Mouse (Mus musculus): ENCODE measurements around the gene Hpcal4.

The Hpcal4 gene

DNA sequence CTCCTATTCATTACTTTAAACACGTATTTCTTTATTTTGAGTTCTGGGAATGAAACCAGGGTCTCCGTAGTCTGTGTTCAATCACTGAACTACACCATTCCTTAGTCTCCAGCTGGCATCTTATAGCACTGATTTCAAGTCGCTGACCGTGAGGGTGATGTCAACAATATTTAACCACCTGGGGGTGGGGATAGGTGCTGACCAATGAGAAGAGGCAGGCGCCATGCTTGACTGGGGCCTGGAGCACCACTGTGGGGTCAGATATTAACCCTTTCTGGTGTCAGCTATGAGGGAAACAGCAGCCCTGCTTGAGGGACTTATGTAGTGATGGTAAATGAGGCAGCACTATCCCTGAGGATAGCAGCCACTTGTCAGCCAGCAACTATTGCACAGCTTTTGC, 28.4 kb downstream of the Hpcal4 start:
- Histone ChIP-seq H3K4me1 (replicated peaks; ENCODE audit: low read depth, low read length) (peaks cover 12% of the 10 kb centered on the region), H3K4me3 (replicated peaks; ENCODE audit: low read length) (no peak overlapping the region), H3K27me3 (ENCODE audit: insufficient read depth, low read length) (peaks cover 79% of the 10 kb centered on the region), H3K36me3 (ENCODE audit: insufficient read depth, low read length) (no peaks in the 10 kb centered on the region), H3K9me3 (ENCODE audit: low read length) (no peaks in the 10 kb centered on the region)
- no peak for TF ChIP-seq CTCF (conservative IDR thresholded peaks at IDR 0.05; ENCODE audit: low read length)
- TF ChIP-seq POU5F1 (IDR thresholded peaks at IDR 0.05; ENCODE audit: borderline replicate concordance, low read length), result no peak
- TF ChIP-seq NANOG (IDR thresholded peaks at IDR 0.05; ENCODE audit: borderline replicate concordance, low read length), result no peak

- Histone ChIP-seq H3K36me3 (ENCODE audit: insufficient read depth, low read length) (no peaks in the 10 kb centered on the region), H3K4me1 (replicated peaks; ENCODE audit: low read depth, low read length) (peaks cover 12% of the 10 kb centered on the region), H3K9me3 (ENCODE audit: low read length) (no peaks in the 10 kb centered on the region), H3K4me3 (replicated peaks; ENCODE audit: low read length) (no peak overlapping the region), H3K27me3 (ENCODE audit: insufficient read depth, low read length) (peaks cover 71% of the 10 kb centered on the region)
- TF ChIP-seq POU5F1 (IDR thresholded peaks at IDR 0.05; ENCODE audit: borderline replicate concordance, low read length), result no peak
- TF ChIP-seq CTCF (conservative IDR thresholded peaks at IDR 0.05; ENCODE audit: low read length), result no peak
- no peak for TF ChIP-seq NANOG (IDR thresholded peaks at IDR 0.05; ENCODE audit: borderline replicate concordance, low read length)
These were observed 29.3 kb downstream of the Hpcal4 start for GRCm38 (mm10) chr4:123212330-123212729.

DNA sequence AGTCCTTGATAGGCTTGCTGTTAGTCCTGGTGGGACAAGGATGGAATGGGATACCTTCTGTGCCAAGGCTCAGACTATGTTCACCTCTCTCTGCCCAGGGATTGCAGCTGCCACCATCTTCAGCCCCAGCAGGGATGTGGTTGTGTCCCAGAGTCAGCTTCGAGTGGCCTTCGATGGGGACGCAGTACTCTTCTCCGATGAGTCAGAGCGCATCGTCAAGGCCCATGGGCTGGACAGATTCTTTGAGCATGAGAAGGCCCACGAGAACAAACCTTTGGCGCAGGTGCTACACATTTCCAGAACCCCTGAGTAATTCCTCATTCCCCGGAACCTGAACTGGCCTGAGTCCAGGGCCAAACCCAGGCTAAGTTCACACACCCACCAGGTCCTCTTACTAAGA, 30.9 kb downstream of the Hpcal4 start:
- H3K36me3 ChIP-seq (ENCODE audit: insufficient read depth, low read length), result no peaks in the 10 kb centered on the region
- no peaks in the 10 kb centered on the region for H3K9me3 ChIP-seq (ENCODE audit: low read length)
- TF ChIP-seq NANOG (IDR thresholded peaks at IDR 0.05; ENCODE audit: borderline replicate concordance, low read length), result no peak
- no peak for TF ChIP-seq CTCF (conservative IDR thresholded peaks at IDR 0.05; ENCODE audit: low read length)
- TF ChIP-seq POU5F1 (IDR thresholded peaks at IDR 0.05; ENCODE audit: borderline replicate concordance, low read length), result no peak
- H3K4me3 ChIP-seq (replicated peaks; ENCODE audit: low read length), result no peak overlapping the region
- peaks cover 4% of the 10 kb centered on the region; the same call in 1 of the 2 replicates for H3K4me1 ChIP-seq (replicated peaks; ENCODE audit: low read depth, low read length)
- peaks cover 70% of the 10 kb centered on the region for H3K27me3 ChIP-seq (ENCODE audit: insufficient read depth, low read length)

- Histone ChIP-seq H3K4me1 (replicated peaks; ENCODE audit: low read depth, low read length) (peaks cover 10% of the 10 kb centered on the region), H3K9me3 (ENCODE audit: low read length) (no peaks in the 10 kb centered on the region)
These were observed 32.3 kb downstream of the Hpcal4 start for GRCm38 (mm10) chr4:123215367-123215766.

GRCm38 (mm10) chr4:123216782-123217181, 33.8 kb downstream of the Hpcal4 start:
- Histone ChIP-seq H3K27me3 (ENCODE audit: insufficient read depth, low read length) (peaks cover 55% of the 10 kb centered on the region), H3K4me3 (replicated peaks; ENCODE audit: low read length) (no peak overlapping the region), H3K4me1 (replicated peaks; ENCODE audit: low read depth, low read length) (peaks cover 13% of the 10 kb centered on the region), H3K9me3 (ENCODE audit: low read length) (no peaks in the 10 kb centered on the region), H3K36me3 (ENCODE audit: insufficient read depth, low read length) (no peaks in the 10 kb centered on the region)
- no peak for TF ChIP-seq POU5F1 (IDR thresholded peaks at IDR 0.05; ENCODE audit: borderline replicate concordance, low read length)
- peak; percentile 93 for TF ChIP-seq CTCF (conservative IDR thresholded peaks at IDR 0.05; ENCODE audit: low read length)

More at GRCm38 (mm10) chr4:123215367-123215766, 32.3 kb downstream of the Hpcal4 start:
- H3K36me3 ChIP-seq (ENCODE audit: insufficient read depth, low read length), result no peaks in the 10 kb centered on the region
- peaks cover 60% of the 10 kb centered on the region for H3K27me3 ChIP-seq (ENCODE audit: insufficient read depth, low read length)
- H3K4me3 ChIP-seq (replicated peaks; ENCODE audit: low read length), result no peak overlapping the region
- TF ChIP-seq POU5F1 (IDR thresholded peaks at IDR 0.05; ENCODE audit: borderline replicate concordance, low read length) (no peak), NANOG (IDR thresholded peaks at IDR 0.05; ENCODE audit: borderline replicate concordance, low read length) (no peak), CTCF (conservative IDR thresholded peaks at IDR 0.05; ENCODE audit: low read length) (no peak)

GRCm38 (mm10) chr4:123219720-123220357, 36.8 kb downstream of the Hpcal4 start:
- Histone ChIP-seq H3K4me3 (replicated peaks; ENCODE audit: low read length) (no peak overlapping the region), H3K36me3 (ENCODE audit: insufficient read depth, low read length) (no peaks in the 10 kb centered on the region), H3K9me3 (ENCODE audit: low read length) (no peaks in the 10 kb centered on the region), H3K27me3 (ENCODE audit: insufficient read depth, low read length) (peaks cover 31% of the 10 kb centered on the region), H3K4me1 (replicated peaks; ENCODE audit: low read depth, low read length) (peaks cover 13% of the 10 kb centered on the region)
- no peak for TF ChIP-seq POU5F1 (IDR thresholded peaks at IDR 0.05; ENCODE audit: borderline replicate concordance, low read length)
- peak; percentile 94 for TF ChIP-seq CTCF (conservative IDR thresholded peaks at IDR 0.05; ENCODE audit: low read length)

DNA sequence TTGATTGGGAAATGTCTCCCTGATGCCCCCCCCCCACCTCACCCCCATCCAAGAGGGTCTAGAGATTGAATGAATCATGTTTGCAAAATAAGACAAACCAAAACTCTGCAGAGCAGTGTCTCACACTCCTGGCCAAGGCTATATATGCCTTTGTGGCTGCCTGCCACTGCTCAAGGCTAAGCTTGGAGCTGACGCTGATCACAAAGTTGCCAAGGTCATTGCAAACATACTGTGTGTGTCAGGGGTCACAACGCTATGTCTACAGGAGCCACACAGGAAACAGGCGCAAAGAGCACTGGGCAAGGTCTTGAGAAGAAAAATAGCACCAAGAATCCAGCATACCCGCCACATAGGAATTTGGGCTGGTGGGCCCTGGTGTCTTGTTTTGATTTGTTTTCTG, 37.6 kb downstream of the Hpcal4 start:
- no peak for TF ChIP-seq NANOG (IDR thresholded peaks at IDR 0.05; ENCODE audit: borderline replicate concordance, low read length)
- TF ChIP-seq CTCF (conservative IDR thresholded peaks at IDR 0.05; ENCODE audit: low read length), result no peak
- TF ChIP-seq POU5F1 (IDR thresholded peaks at IDR 0.05; ENCODE audit: borderline replicate concordance, low read length), result no peak
- no peak overlapping the region for H3K4me3 ChIP-seq (replicated peaks; ENCODE audit: low read length)
- H3K27me3 ChIP-seq (ENCODE audit: insufficient read depth, low read length), result peaks cover 30% of the 10 kb centered on the region
- H3K36me3 ChIP-seq (ENCODE audit: insufficient read depth, low read length), result no peaks in the 10 kb centered on the region
- H3K4me1 ChIP-seq (replicated peaks; ENCODE audit: low read depth, low read length), result peaks cover 13% of the 10 kb centered on the region
- H3K9me3 ChIP-seq (ENCODE audit: low read length), result no peaks in the 10 kb centered on the region

DNA sequence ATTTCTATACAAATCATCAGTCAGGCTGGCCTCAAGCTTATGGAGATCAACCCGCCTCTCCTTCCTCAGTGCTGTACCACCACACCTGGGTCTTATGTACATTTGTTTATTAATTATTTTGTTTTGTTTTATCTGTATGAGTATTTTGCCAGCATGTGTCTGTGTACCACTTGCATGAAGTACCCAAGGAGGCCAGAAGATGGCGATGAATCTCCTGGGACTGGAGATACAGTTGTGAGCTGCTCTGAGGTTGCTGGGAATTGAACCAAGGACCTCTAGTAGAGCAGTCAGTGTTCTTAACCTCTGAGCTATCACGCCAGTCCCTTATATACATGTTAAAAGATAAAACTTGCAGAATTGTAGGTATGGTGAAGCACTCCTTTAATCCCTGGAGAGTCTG, 40.3 kb downstream of the Hpcal4 start:
- H3K9me3 ChIP-seq (ENCODE audit: low read length), result no peaks in the 10 kb centered on the region
- TF ChIP-seq NANOG (IDR thresholded peaks at IDR 0.05; ENCODE audit: borderline replicate concordance, low read length) (no peak), POU5F1 (IDR thresholded peaks at IDR 0.05; ENCODE audit: borderline replicate concordance, low read length) (no peak), CTCF (conservative IDR thresholded peaks at IDR 0.05; ENCODE audit: low read length) (peak; percentile 73)
- H3K4me3 ChIP-seq (replicated peaks; ENCODE audit: low read length), result no peak overlapping the region
- peaks cover 9% of the 10 kb centered on the region for H3K4me1 ChIP-seq (replicated peaks; ENCODE audit: low read depth, low read length)
- no peaks in the 10 kb centered on the region for H3K36me3 ChIP-seq (ENCODE audit: insufficient read depth, low read length)
- H3K27me3 ChIP-seq (ENCODE audit: insufficient read depth, low read length), result peaks cover 37% of the 10 kb centered on the region

Data from E14TG2a.4 (cell line).